Mouse (Mus musculus) heart, adult 8-10 months (tissue): ENCODE results near the gene Gm2310. TPM values are rescaled to one million over a fixed set of nuclear protein-coding genes. Genes with fewer than 3 reads are reported as not detected.
"Not testable (repeated sequence)": the region's sequence is repeated elsewhere in the genome, so short reads cannot be mapped to it uniquely, and the experiment has no call there.

ENCODE experiments used
- DNase-seq: peaks from one replicate; pipeline ENCODE4 v3.0.0; 2022; ENCODE audit warnings: low spot score
- total RNA-seq, 4 experiments: library from RNA; stranded (reverse); gene quantifications; 2 replicates each; pipeline ENCODE4 v1.2.4; 2022

Gm2310 gene
- not detected for total RNA-seq

DNA sequence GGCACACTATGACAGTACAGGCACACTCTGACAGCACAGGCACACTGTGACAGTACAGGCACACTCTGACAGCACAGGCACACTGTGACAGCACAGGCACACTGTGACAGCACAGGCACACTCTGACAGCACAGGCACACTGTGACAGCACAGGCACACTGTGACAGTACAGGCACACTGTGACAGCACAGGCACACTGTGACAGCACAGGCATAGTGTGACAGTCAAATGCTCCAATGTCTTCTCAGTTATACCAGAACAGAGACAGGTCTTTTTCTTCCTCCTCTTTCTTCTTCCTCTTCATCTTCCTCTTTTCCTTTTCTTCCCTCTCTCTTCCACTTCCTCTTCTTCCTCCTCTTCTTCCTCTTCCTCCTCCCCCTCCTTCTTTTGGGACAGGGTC, at the start of gene Gm2310:
Gm2310 (minus strand) TSS at position 101 of the 400 bp plus-strand sequence.
- not testable (repeated sequence) for DNase-seq

GRCm38 (mm10) chr15:8568645-8569528, 49.1 kb upstream of the Gm2310 start:
- peak; percentile 71 for DNase-seq

DNA sequence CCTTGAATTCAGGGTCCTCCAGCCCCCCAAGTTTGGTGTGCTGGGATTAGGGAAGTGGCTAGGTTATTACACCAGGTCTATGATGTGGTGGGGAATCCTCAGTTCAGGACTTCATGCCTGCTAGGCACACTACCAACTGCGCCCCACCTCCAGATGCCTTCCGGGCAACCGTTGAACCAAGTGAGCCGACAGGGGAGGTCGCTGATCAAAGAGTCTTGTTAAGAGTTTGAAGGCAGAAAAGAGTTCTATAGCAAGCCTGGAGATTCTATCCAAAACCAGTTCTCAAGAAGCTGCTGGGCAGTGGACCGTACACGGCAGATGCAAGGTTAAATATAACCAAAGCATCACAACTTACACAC, 48.5 kb upstream of the Gm2310 start:
- DNase-seq = no peak

GRCm38 (mm10) chr15:8565416-8565815, 45.7 kb upstream of the Gm2310 start:
- DNase-seq = no peak

GRCm38 (mm10) chr15:8564331-8564730, 44.6 kb upstream of the Gm2310 start:
- no peak for DNase-seq

- DNase-seq = no peak
Measured at GRCm38 (mm10) chr15:8563423-8564194, 43.9 kb upstream of the Gm2310 start.

- no peak for DNase-seq
Measured at GRCm38 (mm10) chr15:8562776-8563175, 43.0 kb upstream of the Gm2310 start.

- DNase-seq = no peak
Measured at GRCm38 (mm10) chr15:8531201-8531600, 11.4 kb upstream of the Gm2310 start.

DNA sequence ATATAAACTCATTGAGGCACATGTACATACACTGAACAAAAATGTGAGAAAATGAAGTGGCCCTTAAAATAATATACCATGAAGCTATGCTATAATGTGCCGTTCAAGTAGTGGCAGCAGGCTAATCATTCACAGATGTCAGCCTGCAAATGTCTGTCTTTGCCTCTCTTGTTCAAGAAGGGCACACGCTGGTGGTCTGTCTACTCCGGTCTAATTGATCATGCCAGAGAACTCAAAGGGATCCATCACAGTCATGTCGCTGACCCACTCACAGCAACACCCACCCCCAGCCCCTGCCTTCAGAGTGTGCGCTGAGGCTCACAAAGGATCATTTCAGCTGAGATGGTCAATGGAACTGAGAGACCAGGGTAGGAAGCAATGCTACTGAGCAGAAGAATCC, 6.8 kb downstream of the Gm2310 start:
- DNase-seq = no peak

GRCm38 (mm10) chr15:8511861-8512260, 7.9 kb downstream of the Gm2310 start:
- DNase-seq = peak; percentile 51

DNA sequence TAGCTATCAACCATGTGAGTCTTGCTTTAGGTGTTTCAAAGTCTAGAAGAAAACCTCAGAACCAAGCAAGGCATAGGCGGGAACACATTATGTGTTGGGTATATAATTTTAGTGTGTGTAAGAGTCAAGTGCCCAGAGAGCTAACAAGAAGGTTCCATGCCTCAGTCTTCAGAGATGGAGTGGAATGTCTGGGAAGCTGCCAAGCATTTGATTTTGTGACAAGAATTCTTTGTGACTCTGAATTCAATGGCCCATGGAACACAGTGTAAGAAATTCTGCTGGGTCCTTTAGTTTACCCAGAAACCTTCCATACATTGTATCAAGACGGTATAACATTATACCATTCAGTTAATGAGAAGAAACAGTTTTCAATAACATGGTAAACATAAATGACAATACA, 17.3 kb downstream of the Gm2310 start:
- no peak for DNase-seq

- no peak for DNase-seq
Measured at GRCm38 (mm10) chr15:8485261-8485660, 34.5 kb downstream of the Gm2310 start.

GRCm38 (mm10) chr15:8469006-8469575, 50.7 kb downstream of the Gm2310 start:
- no peak for DNase-seq

Other genes with a start within 250 kb of the Gm2310 start
- gene Nipbl, start 75.5 kb downstream of the Gm2310 start, total RNA-seq = 10 to 100 TPM; 26.0 to 30.2 (median 27.5) TPM
- 1 to 10 TPM; 1.4 to 1.8 (median 1.7) TPM for gene Slc1a3, start 190.8 kb upstream of the Gm2310 start, total RNA-seq